Mouse (Mus musculus) left cerebral cortex, postnatal 36 days (tissue): ENCODE measurements at regions not wholly inside any gene's neighbourhood (a gene's known extent, or its start where the extent isn't known, plus 50 kb on each side); places are given as distances from the start of the nearest gene placed in this dataset.

Source experiments
- DNase-seq, 2 experiments: peaks; one replicate each; pipeline ENCODE4 v3.0.0; 2021 to 2022; ENCODE audit warnings: low spot score in 2 of 2, mixed read lengths in 1 of 2
- intact Hi-C: fragments of 180-260 bp; cut with DNase I; formaldehyde crosslinking; loops from one replicate; pipeline ENCODE4 v1.15.1; 2025

DNA sequence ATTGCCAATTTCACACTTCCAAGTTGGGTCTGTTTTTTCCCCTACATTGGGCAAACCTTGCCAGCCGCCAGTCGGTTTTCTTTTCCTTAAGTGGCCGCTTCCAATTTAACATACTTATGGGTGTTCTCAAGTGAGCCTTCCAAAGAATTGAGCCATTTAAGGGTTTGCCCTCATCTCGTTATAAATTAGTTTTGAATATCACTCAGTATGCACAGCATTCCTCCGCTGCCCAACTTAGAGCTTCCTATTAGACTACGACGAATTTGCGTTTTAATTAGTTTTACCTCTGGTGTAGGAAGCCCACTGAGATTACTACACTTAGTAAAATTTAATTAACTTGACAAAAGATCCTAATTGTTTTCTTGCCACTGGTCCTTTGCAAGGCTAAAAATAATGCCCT lies 209.9 kb downstream of the Cdh11 start:
- intact Hi-C loops: no loop called here
- DNase-seq: no peak

DNA sequence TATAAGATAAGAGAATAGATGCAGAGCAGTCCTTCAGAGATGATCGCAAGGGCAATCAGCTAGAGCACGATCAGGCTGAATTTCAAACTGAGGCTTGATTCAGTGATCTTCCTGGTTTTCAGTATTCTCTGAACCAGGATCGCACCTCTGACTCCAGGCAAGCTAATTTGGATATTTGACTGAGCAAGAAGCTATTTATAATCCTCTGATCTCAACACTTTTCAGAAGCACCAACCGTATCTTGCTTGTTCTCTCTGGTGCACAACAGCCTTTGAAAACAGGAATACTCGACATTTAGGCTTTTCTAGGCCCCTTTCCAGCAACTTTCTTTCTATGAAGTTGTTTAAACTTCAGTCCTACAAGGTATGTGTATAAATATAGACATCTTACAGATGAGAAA lies 217.7 kb downstream of the Cdh11 start:
- intact Hi-C loops: no loop called here

DNA sequence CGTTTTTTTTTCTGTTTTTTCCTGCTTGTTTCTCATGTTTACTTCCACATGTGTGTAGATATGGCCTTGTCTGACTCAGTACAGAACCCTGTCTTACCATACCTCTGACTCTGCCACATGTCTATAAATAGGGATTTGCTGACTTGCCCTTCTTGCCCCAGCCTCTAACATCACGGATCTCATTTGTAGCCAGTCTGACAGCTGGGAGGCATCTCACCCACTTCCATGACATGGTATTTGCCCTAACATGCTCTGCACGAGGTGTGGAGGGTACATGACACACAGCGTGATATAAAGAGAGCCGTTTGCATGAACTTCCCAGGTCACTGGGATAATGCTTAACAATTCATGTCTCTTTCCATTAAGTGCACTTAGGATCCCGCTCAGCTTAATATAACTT lies 231.2 kb downstream of the Cdh11 start:
- no peak for DNase-seq
- intact Hi-C loops: no loop called here

More for the DNA sequence above, 217.7 kb downstream of the Cdh11 start:
- no peak for DNase-seq

DNA sequence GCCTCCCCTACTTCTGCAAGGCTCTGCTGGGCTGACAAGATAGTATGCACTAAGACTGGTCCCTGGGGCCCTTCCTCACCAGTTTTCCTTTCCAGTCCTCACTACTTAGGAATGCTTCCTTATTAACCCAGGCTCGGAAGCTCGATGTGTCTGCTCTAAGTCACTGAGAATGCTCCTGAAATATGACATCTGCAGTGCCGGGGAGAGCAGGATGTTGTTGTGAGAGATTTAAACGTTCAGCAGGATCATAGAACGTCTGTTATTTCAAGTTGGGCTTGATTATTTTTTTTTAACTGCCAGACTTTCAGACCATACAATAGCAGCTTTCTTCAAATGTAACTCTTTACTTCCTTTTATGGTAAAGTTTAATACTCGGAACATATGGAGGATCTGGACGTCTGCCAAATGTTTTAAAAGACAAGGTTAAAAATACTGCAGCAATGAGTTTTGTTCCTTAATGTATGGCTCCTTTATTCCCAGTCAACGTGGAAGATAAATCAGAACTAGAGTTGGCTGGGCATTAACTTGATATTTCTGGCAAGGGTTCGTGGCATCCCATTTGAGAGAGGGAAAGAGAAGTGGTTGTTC lies 232.0 kb downstream of the Cdh11 start:
- intact Hi-C loops: no loop called here
- DNase-seq: peak in 1 of 2 experiments; percentile 21

- intact Hi-C loops: no loop called here
These were observed 246.6 kb downstream of the Cdh11 start for GRCm38 (mm10) chr8:102538886-102539285.

DNA sequence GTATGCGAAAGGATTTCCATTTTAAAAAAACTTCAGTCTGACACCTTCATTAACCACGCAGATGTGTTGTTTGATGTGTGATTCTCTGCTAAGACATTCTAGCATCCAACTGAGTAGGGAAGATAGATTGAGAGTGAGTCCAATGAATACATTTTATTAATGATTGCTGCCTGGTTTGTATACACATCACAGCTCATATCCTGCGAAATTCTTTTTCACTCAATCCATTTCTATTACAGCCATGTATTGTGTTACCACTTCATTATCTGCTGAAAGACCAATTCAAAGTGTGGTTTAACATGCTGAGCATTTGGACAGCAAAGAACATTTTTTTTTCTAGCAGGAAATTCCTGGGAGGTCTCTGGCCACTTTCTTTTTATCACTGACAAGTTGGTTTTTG lies 247.4 kb downstream of the Cdh11 start:
- no peak for DNase-seq
- intact Hi-C loops: no loop called here

More at GRCm38 (mm10) chr8:102538886-102539285, 246.6 kb downstream of the Cdh11 start:
- no peak for DNase-seq

DNA sequence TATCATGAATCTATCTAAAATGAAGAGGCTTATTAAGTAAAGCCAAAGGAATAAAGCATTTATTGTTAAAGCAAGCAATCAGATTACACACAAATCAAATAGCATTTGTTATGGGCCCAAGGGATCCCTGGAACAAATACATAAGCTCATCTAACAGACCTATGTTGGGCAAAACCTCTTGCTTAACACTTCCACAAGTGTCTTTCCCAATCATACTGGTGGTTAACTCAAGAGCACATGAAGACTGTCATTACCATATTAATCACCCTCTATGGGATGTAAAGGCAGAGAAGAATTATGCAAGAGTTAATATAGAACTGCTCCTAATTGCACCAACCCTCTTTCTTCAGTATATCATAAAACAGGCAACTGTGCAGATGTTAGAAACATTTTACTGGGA lies 267.0 kb downstream of the Cdh11 start:
- intact Hi-C loops: loop anchor here (10.0 kb wide), 1 partner anchor 266 kb away; the partner anchor contains the start of gene Cdh11
- DNase-seq: no peak

DNA sequence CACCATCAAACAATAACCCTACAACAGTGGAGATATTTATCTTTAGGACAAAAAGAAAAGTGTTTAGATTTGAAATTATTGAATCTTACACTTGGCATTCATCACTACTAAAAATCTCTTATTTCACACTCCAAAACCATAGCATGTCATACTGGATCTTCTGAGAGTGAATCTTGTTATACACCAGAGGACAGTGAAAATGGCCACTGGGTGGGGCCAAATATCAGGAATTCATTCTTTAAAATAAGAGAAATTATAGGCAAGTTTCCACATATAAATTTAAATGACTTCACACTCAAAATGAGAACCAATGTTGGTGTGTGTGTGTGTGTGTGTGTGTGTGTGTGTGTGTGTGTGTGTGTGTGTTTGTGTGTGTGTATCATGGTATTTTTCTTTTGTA lies 269.7 kb downstream of the Cdh11 start:
- intact Hi-C loops: loop anchor here (10.0 kb wide), 1 partner anchor 269 kb away; the partner anchor contains the start of gene Cdh11
- DNase-seq: no peak

DNA sequence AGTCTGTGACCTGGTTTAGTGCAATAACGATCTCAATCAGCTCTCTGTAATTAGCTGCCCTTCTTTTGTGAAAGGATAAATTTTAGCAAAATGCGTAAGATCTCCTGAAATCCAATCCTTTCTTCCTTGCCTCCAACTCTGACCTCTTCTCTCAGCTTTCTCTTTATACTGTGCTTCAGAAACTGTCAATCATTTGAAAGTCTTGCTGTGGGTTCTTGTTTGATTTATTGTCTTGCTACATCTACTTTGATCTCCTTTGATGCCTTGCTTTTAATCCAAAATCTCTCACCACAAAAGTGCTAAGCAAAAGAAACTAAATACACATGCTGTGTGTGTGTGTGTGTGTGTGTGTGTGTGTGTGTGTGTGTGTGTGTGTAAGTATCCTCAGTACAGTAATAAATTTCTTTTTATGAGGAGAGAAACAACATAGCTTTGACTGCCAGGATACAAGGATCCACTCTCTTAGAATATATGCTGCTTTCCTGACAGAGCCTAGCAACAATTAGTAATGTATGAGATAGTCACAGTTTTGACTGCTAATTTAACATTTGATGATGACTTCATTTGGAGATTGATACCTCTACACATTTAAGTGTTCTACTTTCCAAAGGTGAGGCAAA lies 270.5 kb downstream of the Cdh11 start:
- DNase-seq: no peak
- intact Hi-C loops: loop anchor here (10.0 kb wide), 1 partner anchor 270 kb away; the partner anchor contains the start of gene Cdh11

DNA sequence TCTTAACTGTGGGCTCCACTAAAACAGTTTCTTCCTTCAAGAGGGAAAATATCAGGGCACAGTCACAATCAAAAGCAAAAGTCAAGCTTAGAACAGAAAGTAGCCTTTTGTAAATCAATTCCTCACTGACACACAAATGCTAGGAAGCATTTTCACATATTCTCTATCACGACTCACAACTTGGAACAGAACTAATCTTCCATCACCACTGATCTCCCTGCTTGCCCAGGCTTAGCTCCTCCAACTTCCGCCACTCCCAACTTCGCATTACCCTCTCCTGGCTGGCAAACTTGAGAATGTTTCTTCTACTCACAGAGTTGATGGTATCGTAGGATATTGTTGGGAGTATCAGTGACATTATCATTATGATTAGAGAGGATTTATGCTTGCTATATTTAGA lies 284.7 kb downstream of the Cdh11 start:
- no peak for DNase-seq
- intact Hi-C loops: loop anchor here (10.0 kb wide), 1 partner anchor 1524 kb away; no protein-coding TSS in a partner anchor

DNA sequence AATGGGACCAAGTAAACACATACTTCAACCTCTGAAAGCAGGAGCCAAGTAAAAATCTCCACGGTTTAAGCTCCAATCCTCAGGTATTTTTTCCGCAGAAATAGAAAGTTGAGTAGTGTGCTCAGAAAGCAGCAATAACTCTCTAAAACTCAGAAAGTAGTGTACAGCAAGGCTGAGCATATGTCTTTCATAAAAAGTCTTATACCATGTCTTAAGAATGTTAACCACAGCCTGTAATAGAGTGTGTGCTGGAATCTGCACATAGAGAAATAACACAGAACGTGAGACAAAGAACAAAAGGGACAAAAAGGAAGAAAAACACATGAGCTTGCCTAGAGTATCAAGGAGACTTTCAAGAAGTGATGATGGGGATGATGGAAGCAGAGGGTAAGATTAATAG lies 285.2 kb downstream of the Cdh11 start:
- intact Hi-C loops: loop anchor here (10.0 kb wide), 1 partner anchor 1525 kb away; no protein-coding TSS in a partner anchor
- no peak for DNase-seq

DNA sequence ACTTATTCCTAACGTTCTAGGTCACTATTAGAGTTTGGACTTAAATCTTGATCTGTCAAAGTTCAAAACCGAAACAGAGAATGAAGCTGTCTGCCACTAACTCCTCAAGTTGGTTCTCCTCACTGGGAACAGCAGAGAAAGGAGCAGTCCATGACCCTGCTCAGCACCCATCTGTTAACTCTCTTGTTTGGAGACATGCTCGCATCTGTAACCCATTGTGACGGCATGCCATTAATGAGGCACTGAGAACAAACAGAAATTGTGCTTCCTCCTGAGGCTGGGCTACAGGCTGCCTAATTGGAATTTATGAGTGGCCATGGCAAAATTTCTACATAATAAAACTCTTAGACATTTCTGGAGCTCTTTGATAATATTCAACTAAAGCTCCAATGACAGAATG lies 286.4 kb downstream of the Cdh11 start:
- no peak for DNase-seq
- intact Hi-C loops: no loop called here

DNA sequence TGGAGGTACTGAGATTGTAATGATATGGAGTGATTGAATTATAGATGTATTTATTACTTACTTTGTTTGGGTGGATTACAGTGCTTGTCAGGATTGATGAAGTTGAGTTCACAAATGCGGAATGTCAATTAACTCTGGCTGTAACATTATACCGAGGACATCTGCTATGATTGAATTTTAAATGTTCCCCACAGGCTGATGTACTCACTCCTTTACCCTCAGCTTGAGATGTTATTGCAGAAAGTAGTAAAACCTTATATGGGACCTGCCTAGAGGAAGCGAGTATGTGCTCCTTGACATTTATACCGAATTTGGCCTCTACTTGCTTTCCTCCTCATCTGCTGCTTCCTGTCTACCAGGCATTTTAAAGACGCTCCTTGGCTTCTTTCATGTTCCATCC lies 288.3 kb downstream of the Cdh11 start:
- DNase-seq: no peak
- intact Hi-C loops: no loop called here

- intact Hi-C loops: no loop called here
- DNase-seq: no peak
These were observed 288.7 kb downstream of the Cdh11 start for GRCm38 (mm10) chr8:102496698-102497097.

GRCm38 (mm10) chr8:102496021-102496420 lies 289.4 kb downstream of the Cdh11 start:
- intact Hi-C loops: no loop called here
- no peak for DNase-seq

- DNase-seq: no peak
- intact Hi-C loops: no loop called here
These were observed 294.4 kb downstream of the Cdh11 start for GRCm38 (mm10) chr8:102491015-102491414.

DNA sequence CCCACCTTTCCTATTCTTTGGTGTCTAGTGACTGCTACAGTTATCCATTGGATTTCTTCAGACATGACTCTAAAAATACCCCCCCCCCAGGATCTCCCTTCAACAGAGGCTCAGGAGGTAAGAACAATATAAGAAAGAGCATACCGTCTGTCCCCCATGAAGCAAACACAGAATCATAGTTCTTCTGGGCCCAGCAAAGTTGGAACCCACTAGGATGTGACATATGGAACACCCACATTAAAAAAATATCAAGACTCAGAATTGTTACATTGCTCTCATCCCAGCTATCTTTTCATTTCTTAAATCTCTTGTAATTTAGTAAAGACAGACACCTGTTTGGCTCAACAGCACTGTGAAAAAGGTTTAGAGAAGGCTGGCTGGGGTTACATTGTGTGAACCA lies 297.2 kb downstream of the Cdh11 start:
- intact Hi-C loops: no loop called here
- peak in 1 of 2 experiments; percentile 8 for DNase-seq

DNA sequence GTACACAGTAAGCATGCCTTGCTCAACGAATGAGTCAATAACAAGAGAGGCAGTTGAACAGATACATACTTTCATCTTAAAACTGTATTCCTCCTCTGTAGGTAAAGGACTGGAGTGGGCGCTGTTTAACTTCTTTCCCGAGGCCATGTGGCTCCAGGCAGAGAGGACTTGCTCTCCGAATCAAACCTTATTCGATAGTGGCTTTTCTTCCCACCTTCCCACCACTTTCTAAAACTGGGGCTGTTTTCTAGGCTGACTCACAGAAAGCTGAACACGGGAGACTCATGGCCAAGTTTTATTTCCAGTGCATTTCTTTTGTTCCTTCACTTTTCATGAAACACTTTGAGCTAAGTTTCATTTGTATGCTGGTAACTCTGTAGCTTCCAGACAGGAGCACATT lies 297.6 kb downstream of the Cdh11 start:
- peak; percentile 58 to 69 for DNase-seq
- intact Hi-C loops: no loop called here

- intact Hi-C loops: no loop called here
- no peak for DNase-seq
These were observed 310.2 kb downstream of the Cdh11 start for GRCm38 (mm10) chr8:102475166-102475802.

GRCm38 (mm10) chr8:102474192-102474591 lies 311.2 kb downstream of the Cdh11 start:
- intact Hi-C loops: no loop called here
- DNase-seq: no peak

DNA sequence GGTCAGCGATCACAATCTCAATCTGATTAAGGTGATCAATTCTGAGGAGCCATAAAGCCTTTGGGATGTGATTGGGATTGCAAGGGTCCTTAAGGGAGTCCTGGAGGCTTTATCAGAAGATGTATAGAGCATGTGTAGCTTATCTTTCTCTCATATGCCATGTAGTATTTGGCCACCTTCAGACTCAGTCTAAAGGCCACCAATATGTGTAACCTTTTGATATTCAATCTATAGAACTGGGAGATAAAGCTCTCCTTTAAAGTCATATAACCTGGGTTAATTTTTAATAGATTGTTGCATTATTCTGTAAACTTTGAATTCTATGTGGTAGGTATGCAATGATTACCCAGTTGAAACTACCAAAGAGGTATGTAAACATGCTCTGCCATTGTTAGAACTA lies 314.1 kb downstream of the Cdh11 start:
- DNase-seq: no peak
- intact Hi-C loops: no loop called here
